In genomic region chr11:21697642-21698041, GRCm38 (mm10) we compare ENCODE assay signal across 11 mouse cellular contexts.
"Had no signal": no experiment of that assay in that cellular context is flagged by ENCODE, and none has a peak within 500 bp of the region (broad histone marks: within the 10 kb centered on the region; RNA-seq: fewer than 3 reads in every experiment).

No protein-coding gene starts in this region.

- H3K4me2 ChIP-seq: liver, embryonic 12.5 days; lung, embryonic 14.5 days; neural tube, embryonic 12.5 days had no signal

- H3K27ac ChIP-seq: liver, embryonic 12.5 days; liver, embryonic 14.5 days; neural tube, embryonic 12.5 days had no signal

- H3K4me3 ChIP-seq: liver, embryonic 12.5 days; neural tube, embryonic 12.5 days had no signal

- H3K36me3 ChIP-seq: liver, embryonic 12.5 days; neural tube, embryonic 12.5 days had no signal

- H3K4me1 ChIP-seq: liver, embryonic 12.5 days; neural tube, embryonic 12.5 days had no signal

- DNase-seq: lung, adult 18-20 months; lung, embryonic 14.5 days; lung, postnatal 10 days; lung, postnatal 4 days; right cerebral cortex, postnatal 14 days; thymus, adult 18-20 months; thymus, postnatal 14 days; thymus, postnatal 36 days had no signal

- H3K27me3 ChIP-seq: liver, embryonic 12.5 days; neural tube, embryonic 12.5 days had no signal

- H3K9ac ChIP-seq: liver, embryonic 12.5 days; liver, embryonic 14.5 days; lung, embryonic 14.5 days; neural tube, embryonic 12.5 days had no signal

- ATAC-seq: liver, embryonic 12.5 days had no signal

- H3K9me3 ChIP-seq: liver, embryonic 12.5 days; neural tube, embryonic 12.5 days had no signal
